1 mouse cellular context compared by ENCODE assay signal in genomic region chr2:162931123-162931673, GRCm38 (mm10).
TF ChIP-seq lines count a peak whose summit lies in the region.

TSS of gene Srsf6 (plus strand) at chr2:162931528.

TF ChIP-seq in CH12.LX, 34 proteins besides CTCF, POLR2A, EP300 and RAD21 (continued from another document):
- TF ChIP-seq JUN (IDR thresholded peaks at IDR 0.05; ENCODE audit: insufficient read depth, low read depth, low read length): no peak
- TF ChIP-seq NELFE (IDR thresholded peaks at IDR 0.05; ENCODE audit: low read depth, low read length): peak; percentile 97
- peak; percentile 74 for TF ChIP-seq NRF1 (IDR thresholded peaks at IDR 0.05; ENCODE audit: low read depth, low read length)
- no peak for TF ChIP-seq RCOR1 (conservative IDR thresholded peaks at IDR 0.05; ENCODE audit: low read depth, low read length)
- peak; percentile 46; the same call in 1 of the 2 replicates for TF ChIP-seq MAX (IDR thresholded peaks at IDR 0.05; ENCODE audit: low read length)
- TF ChIP-seq KAT2A (IDR thresholded peaks at IDR 0.05; ENCODE audit: insufficient replicate concordance, low read length): no peak
- peak; percentile 89 for TF ChIP-seq TBP (conservative IDR thresholded peaks at IDR 0.05; ENCODE audit: low read depth, low read length)
- TF ChIP-seq MAZ (IDR thresholded peaks at IDR 0.05; ENCODE audit: low read depth, low read length): no peak
- no peak for TF ChIP-seq IRF4 (IDR thresholded peaks at IDR 0.05; ENCODE audit: low read depth, low read length)
- peak; percentile 51; the same call in 1 of the 2 replicates for TF ChIP-seq MXI1 (IDR thresholded peaks at IDR 0.05; ENCODE audit: low read depth, low read length)
